Mouse (Mus musculus) gastrocnemius, adult 2 months (tissue): ENCODE results near the gene Rasd2. TPM values are rescaled to one million over a fixed set of nuclear protein-coding genes. Genes with fewer than 3 reads are reported as not detected.

ENCODE experiments used
- DNase-seq: peaks from one replicate; pipeline ENCODE4 v3.0.0; 2022
- H3K27ac ChIP-seq: fragments of 200-600 bp; 2 replicates; pipeline ENCODE4 v1.8.1; 2022; ENCODE audit warnings: mild to moderate bottlenecking
- H3K4me3 ChIP-seq: fragments of 200-600 bp; 2 replicates; pipeline ENCODE4 v1.8.1; 2022; ENCODE audit warnings: mild to moderate bottlenecking, moderate library complexity
- CTCF ChIP-seq: fragments of 200-600 bp; IDR thresholded peaks from 2 replicates; pipeline ENCODE4 v1.8.1; 2022; ENCODE audit warnings: antibody characterized with exemption, mild to moderate bottlenecking, moderate library complexity
- intact Hi-C: fragments of 180-260 bp; cut with DNase I; formaldehyde crosslinking; loops from one replicate; pipeline ENCODE4 v1.15.1; 2025
- long read RNA-seq, 2 experiments: library from polyadenylated mRNA; stranded (forward); transcript quantifications; one replicate each; pipeline ENCODE4 v2.0.0; 2021
- total RNA-seq, 2 experiments: library from RNA; stranded (reverse); gene quantifications; 2 replicates each; pipeline ENCODE4 v1.2.3; 2021

The Rasd2 gene
- 10 to 100 TPM; 23.7 to 46.3 TPM for total RNA-seq
- long read RNA-seq, experiment 1, transcript Rasd2-202 (3 exons, 2,810 nt): major isoform, 16 of 16 reads
- long read RNA-seq, experiment 1, partial matches to known transcripts: 0 of 16 reads
- long read RNA-seq, experiment 1, other reads (novel, unspliced or antisense): 0 of 16 reads
- long read RNA-seq, experiment 2, transcript Rasd2-202 (3 exons, 2,810 nt): major isoform, 14 of 22 reads
- long read RNA-seq, experiment 2, partial matches to known transcripts: 0 of 22 reads
- long read RNA-seq, experiment 2, other reads (novel, unspliced or antisense): 8 of 22 reads

- TF ChIP-seq CTCF: no peak
- Histone ChIP-seq H3K4me3 (peak within 1 kb of the TSS; percentile 88), H3K27ac (peak within 1 kb of the TSS; percentile 84)
- intact Hi-C loops: no loop called here
- DNase-seq: peak; percentile 34
These were observed at the start of gene Rasd2 for GRCm38 (mm10) chr8:75213686-75214085. Gene Rasd2 (plus strand): TSS chr8:75213944.

- no peak for DNase-seq
- H3K4me3 ChIP-seq: no peak overlapping the region
- H3K27ac ChIP-seq: no peak overlapping the region
- intact Hi-C loops: no loop called here
- no peak for TF ChIP-seq CTCF
These were observed 44.4 kb upstream of the Rasd2 start for GRCm38 (mm10) chr8:75169363-75169762.

DNA sequence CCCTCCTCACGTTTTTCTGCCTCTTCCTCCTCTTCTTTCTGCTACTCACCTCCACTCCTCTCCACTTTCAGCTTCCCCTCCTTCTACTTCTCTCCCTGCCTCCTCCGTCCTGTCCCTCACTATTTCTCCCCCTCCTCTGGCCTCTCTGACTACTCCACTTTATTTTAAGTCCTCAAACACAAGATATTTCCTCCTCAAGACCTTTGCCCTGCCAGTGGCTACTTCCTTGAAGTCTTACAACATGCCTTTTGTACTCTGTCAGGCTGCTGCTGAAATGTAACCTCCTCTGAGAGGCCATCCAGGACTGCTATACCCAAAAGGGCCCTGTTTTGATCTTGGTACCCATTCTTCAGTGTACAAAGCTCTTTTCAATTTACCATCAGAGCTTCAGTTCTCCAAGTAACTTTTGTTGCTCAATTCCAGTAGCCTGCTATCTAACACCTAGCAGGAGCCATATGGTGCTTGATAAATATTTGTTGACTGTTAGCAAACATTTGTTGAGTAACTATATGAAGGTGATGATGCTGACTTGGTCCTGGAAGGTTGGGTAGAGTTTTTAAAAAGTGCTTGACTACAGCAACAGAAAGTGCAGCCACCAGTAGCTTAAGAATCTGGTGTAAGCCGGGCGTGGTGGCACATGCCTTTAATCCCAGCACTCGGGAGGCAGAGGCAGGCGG, 41.6 kb upstream of the Rasd2 start:
- no peak for DNase-seq
- no peak for TF ChIP-seq CTCF
- Histone ChIP-seq H3K4me3 (no peak overlapping the region), H3K27ac (no peak overlapping the region)
- intact Hi-C loops: no loop called here

- H3K27ac ChIP-seq: no peak overlapping the region
- TF ChIP-seq CTCF: no peak
- intact Hi-C loops: no loop called here
- no peak overlapping the region for H3K4me3 ChIP-seq
- DNase-seq: no peak
These were observed 20.7 kb upstream of the Rasd2 start for GRCm38 (mm10) chr8:75193022-75193421.

DNA sequence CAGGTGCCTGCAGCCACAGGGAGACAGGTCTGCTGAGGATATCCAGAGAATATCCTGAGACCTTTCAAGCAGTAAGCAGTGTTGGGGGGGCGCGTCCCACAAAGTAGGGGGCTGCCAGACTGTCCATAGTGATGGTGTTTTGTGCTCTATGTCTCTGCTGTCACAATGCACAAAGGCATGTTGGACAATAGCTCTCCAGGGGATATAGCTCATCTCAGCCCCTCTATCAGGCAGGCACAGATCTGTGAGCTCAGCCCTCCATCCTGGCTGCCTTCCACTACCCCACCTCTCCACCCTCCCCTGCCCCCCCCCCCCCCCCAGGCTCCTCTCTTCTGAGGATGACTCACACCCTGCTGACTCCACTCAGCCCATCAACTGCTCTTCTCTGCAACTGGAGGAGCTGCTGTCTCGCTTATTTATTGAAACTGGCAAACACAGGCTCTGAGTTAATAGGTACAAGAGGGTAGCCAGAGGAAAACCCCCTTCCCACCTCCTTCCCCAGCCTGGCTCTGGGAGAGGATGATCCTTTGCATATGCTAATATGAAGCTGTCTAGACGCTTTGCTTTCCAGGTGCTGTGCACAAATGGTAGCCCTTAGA, 19.2 kb upstream of the Rasd2 start:
- no peak overlapping the region for H3K27ac ChIP-seq
- intact Hi-C loops: no loop called here
- TF ChIP-seq CTCF: no peak
- no peak for DNase-seq
- H3K4me3 ChIP-seq: no peak overlapping the region

GRCm38 (mm10) chr8:75197170-75197569, 16.6 kb upstream of the Rasd2 start:
- intact Hi-C loops: no loop called here
- peak overlapping the region; percentile 79 for H3K27ac ChIP-seq
- H3K4me3 ChIP-seq: no peak overlapping the region
- no peak for DNase-seq
- TF ChIP-seq CTCF: no peak

DNA sequence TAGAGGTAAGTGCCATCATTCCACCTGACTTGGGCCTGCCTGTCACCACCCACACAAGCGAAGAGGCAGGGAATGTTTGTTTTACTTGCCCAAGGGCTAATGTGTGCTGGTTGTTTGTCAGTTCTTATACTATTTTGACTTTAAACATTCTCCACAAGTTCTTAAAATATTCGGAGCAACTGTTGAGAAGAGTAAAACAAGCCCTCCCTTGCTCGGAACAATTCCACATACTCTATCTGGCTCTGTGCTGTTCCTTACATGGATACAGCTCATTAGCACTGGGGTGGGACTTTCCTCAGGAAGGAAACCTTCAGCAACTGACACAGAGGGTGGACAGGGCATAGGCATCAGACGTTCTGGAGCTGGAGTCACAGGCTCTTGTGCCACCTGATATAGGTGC, 15.9 kb upstream of the Rasd2 start:
- no peak for TF ChIP-seq CTCF
- intact Hi-C loops: no loop called here
- Histone ChIP-seq H3K4me3 (no peak overlapping the region), H3K27ac (peak overlapping the region; percentile 79)
- no peak for DNase-seq

GRCm38 (mm10) chr8:75198300-75198699, 15.4 kb upstream of the Rasd2 start:
- Histone ChIP-seq H3K27ac (peak overlapping the region; percentile 79), H3K4me3 (no peak overlapping the region)
- intact Hi-C loops: no loop called here
- TF ChIP-seq CTCF: no peak
- no peak for DNase-seq

DNA sequence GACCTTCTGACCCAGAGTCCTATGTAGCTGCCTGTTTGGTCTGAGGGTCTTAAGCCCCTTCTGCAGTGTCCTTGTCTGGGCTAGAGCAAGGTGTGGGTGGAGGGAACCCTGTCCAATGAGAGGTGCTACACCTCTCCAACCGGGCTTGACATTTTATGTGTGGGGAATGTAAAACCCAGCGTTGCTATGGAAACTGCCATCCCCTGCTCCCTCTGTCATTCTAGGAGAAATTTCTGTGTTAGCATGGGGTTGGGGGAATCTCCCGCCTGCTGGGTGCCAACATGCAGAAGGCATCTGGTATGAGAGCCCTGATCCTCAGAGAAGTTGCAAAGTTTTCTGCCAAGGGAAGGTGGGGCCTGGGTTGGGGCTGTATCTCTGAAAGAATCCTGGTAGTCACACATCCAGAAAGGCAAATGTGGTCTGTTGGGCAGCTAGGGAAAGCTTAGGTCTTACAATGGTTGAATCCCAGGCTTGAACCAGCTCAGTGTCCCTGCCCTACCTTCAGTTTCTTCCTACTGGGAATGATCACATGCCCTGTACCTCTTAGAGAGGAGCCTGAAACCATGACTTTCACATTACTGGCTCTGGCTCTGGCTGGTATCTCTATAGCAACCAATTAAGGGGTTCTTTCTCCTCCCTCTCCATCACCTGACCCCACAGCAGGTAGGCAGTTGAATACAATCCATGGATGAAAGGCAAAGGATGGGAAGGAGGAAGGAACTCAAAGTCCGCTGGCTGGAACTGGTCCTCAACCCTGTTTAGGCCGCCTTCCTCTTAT, 14.6 kb upstream of the Rasd2 start:
- peak overlapping the region; percentile 79 for H3K27ac ChIP-seq

DNA sequence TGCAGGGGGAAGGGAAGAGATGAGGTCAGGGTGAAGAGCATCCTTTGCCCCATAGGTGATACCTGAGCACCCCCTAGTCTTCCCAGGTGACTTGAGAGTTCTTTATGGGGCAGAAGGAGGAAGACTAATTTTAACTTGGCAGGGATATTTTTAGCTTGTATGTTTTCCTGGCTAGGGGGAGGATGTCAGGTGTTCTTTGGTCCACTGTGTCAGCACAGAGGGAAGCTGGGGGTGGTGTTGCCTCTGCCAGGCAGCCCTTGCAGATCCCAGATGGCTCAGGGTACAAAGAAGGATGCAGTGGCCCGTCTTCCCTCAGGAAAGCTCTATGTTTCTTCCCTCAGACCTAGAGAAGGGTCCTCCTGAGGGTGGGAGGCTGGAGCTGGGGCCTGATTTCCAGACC, 13.8 kb upstream of the Rasd2 start:
- intact Hi-C loops: no loop called here
- DNase-seq: no peak
- TF ChIP-seq CTCF: no peak

More for the DNA sequence above, 14.6 kb upstream of the Rasd2 start:
- no peak overlapping the region for H3K4me3 ChIP-seq
- intact Hi-C loops: no loop called here
- DNase-seq: no peak
- no peak for TF ChIP-seq CTCF

GRCm38 (mm10) chr8:75202041-75202656, 11.6 kb upstream of the Rasd2 start:
- intact Hi-C loops: no loop called here
- Histone ChIP-seq H3K27ac (peak overlapping the region; percentile 43), H3K4me3 (no peak overlapping the region)
- no peak for DNase-seq
- TF ChIP-seq CTCF: no peak

More for the DNA sequence above, 13.8 kb upstream of the Rasd2 start:
- Histone ChIP-seq H3K27ac (peak overlapping the region; percentile 79; the same call in 1 of the 2 replicates), H3K4me3 (no peak overlapping the region)

- TF ChIP-seq CTCF: no peak
- intact Hi-C loops: no loop called here
These were observed 10.8 kb upstream of the Rasd2 start for GRCm38 (mm10) chr8:75202913-75203312.

More at GRCm38 (mm10) chr8:75202913-75203312, 10.8 kb upstream of the Rasd2 start:
- no peak overlapping the region for H3K4me3 ChIP-seq
- no peak for DNase-seq
- peak overlapping the region; percentile 43; the same call in 1 of the 2 replicates for H3K27ac ChIP-seq
